Mouse (Mus musculus) testis, adult 2 months (tissue): ENCODE data around the gene Rnf121. TPM values are rescaled to one million over a fixed set of nuclear protein-coding genes. Genes with fewer than 3 reads are reported as not detected.

Source experiments
- H3K27ac ChIP-seq: fragments of 200-500 bp; 2 replicates; pipeline ENCODE4 v1.5.1; 2012; ENCODE audit warnings: low read depth, low read length; ENCODE audit not compliant: control insufficient read depth, insufficient read depth
- H3K27me3 ChIP-seq: fragments of 200-500 bp; 2 replicates; pipeline ENCODE4 v1.6.1; 2012; ENCODE audit warnings: mild to moderate bottlenecking, low read length, moderate library complexity; ENCODE audit not compliant: control insufficient read depth, insufficient read depth
- H3K36me3 ChIP-seq: fragments of 200-500 bp; 2 replicates; pipeline ENCODE4 v1.6.1; 2012; ENCODE audit warnings: mild to moderate bottlenecking, low read length; ENCODE audit not compliant: control insufficient read depth, insufficient read depth
- H3K4me1 ChIP-seq: fragments of 200-500 bp; 2 replicates; pipeline ENCODE4 v1.6.1; 2012; ENCODE audit warnings: low read length; ENCODE audit not compliant: control insufficient read depth, insufficient read depth
- H3K4me3 ChIP-seq: fragments of 200-500 bp; 2 replicates; pipeline ENCODE4 v1.5.1; 2012; ENCODE audit warnings: low read depth, mild to moderate bottlenecking, low read length, moderate library complexity, mixed read lengths; ENCODE audit not compliant: control insufficient read depth
- CTCF ChIP-seq: fragments of 200-500 bp; IDR thresholded peaks from 2 replicates; pipeline ENCODE4 v1.5.1; 2012; ENCODE audit warnings: low read depth, mild to moderate bottlenecking, inconsistent platforms, low read length, moderate library complexity; ENCODE audit not compliant: control insufficient read depth, insufficient read depth, insufficient replicate concordance
- POLR2A ChIP-seq: fragments of 200-500 bp; IDR thresholded peaks from 2 replicates; pipeline ENCODE4 v1.6.1; 2012; ENCODE audit warnings: low read depth, mild to moderate bottlenecking, inconsistent platforms, low read length, moderate library complexity; ENCODE audit not compliant: control insufficient read depth
- polyA plus RNA-seq: library from polyadenylated mRNA; depleted of rRNA; stranded (reverse); fragments of >200 nt; gene quantifications from 2 replicates; pipeline ENCODE4 v1.2.3, GENCODE M21; 2012

The Rnf121 gene
- polyA plus RNA-seq, 1 experiment = 34.9 TPM

GRCm38 (mm10) chr7:102016936-102017335, 48.3 kb downstream of the Rnf121 start:
- TF ChIP-seq CTCF (no peak), POLR2A (no peak)

GRCm38 (mm10) chr7:102014995-102015394, 50.3 kb downstream of the Rnf121 start:
- H3K27ac ChIP-seq = no peak overlapping the region
- no peaks in the 10 kb centered on the region for H3K27me3 ChIP-seq
- no peaks in the 10 kb centered on the region for H3K36me3 ChIP-seq
- no peak for TF ChIP-seq POLR2A
- no peak for TF ChIP-seq CTCF
- H3K4me3 ChIP-seq = no peak overlapping the region
- no peaks in the 10 kb centered on the region for H3K4me1 ChIP-seq

More at GRCm38 (mm10) chr7:102016936-102017335, 48.3 kb downstream of the Rnf121 start:
- H3K27ac ChIP-seq = no peak overlapping the region
- no peak overlapping the region for H3K4me3 ChIP-seq
- H3K36me3 ChIP-seq = no peaks in the 10 kb centered on the region
- H3K27me3 ChIP-seq = no peaks in the 10 kb centered on the region
- no peaks in the 10 kb centered on the region for H3K4me1 ChIP-seq

- TF ChIP-seq CTCF (no peak), POLR2A (no peak)
- Histone ChIP-seq H3K4me1 (no peaks in the 10 kb centered on the region), H3K36me3 (no peaks in the 10 kb centered on the region), H3K4me3 (no peak overlapping the region), H3K27ac (no peak overlapping the region), H3K27me3 (no peaks in the 10 kb centered on the region)
Observed at GRCm38 (mm10) chr7:102013416-102013815, 51.9 kb downstream of the Rnf121 start.

GRCm38 (mm10) chr7:102011855-102012254, 53.4 kb downstream of the Rnf121 start:
- Histone ChIP-seq H3K36me3 (no peaks in the 10 kb centered on the region), H3K27me3 (no peaks in the 10 kb centered on the region), H3K27ac (no peak overlapping the region), H3K4me3 (no peak overlapping the region), H3K4me1 (no peaks in the 10 kb centered on the region)
- TF ChIP-seq POLR2A (no peak), CTCF (no peak)

DNA sequence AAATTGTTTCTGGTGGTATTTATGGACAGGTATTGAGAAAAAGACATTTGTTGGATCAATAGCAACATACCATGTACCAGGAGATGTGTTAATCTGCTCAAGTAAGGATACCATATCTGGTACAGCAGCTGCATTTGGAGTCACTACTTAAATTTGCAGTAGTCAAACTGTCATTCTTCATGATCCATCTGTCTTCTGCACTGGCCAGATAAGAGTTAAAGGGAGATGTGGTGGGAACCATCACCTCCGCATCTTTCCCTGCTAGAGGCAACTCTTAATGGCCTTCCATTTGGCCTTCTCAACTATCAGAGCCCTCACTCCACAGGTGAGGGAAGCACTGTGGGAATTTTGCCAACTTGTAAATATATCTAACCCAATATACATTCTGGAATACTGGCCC, 58.7 kb downstream of the Rnf121 start:
- Histone ChIP-seq H3K27me3 (no peaks in the 10 kb centered on the region), H3K4me1 (no peaks in the 10 kb centered on the region), H3K36me3 (no peaks in the 10 kb centered on the region; the same call in 1 of the 2 replicates), H3K27ac (no peak overlapping the region), H3K4me3 (no peak overlapping the region)
- TF ChIP-seq POLR2A (no peak), CTCF (no peak)

DNA sequence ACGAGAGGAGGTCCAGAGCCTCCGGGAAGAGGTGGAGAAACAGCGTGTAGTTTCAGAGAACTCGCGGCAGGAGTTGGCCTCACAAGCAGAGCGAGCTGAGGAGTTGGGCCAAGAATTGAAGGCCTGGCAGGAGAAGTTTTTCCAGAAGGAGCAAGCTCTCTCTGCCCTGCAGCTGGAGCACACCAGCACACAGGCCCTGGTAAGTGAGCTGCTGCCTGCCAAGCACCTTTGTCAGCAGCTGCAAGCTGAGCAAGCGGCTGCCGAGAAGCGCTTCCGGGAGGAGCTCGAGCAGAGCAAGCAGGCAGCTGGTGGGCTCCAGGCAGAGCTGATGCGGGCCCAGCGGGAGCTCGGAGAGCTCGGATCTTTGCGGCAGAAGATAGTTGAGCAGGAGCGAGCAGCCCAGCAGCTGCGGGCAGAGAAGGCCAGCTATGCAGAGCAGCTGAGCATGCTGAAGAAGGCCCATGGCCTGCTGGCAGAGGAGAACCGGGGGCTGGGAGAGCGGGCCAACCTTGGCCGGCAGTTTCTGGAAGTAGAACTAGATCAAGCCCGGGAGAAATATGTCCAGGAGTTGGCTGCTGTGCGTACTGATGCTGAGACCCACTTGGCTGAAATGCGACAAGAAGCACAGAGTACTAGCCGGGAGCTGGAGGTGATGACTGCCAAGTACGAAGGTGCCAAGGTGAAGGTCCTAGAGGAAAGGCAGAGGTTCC, 64.2 kb downstream of the Rnf121 start:
- no peak overlapping the region for H3K4me3 ChIP-seq
- H3K36me3 ChIP-seq = no peaks in the 10 kb centered on the region; the same call in none of the 2 replicates
- H3K27me3 ChIP-seq = no peaks in the 10 kb centered on the region
- no peaks in the 10 kb centered on the region for H3K4me1 ChIP-seq
- no peak overlapping the region for H3K27ac ChIP-seq
- TF ChIP-seq POLR2A (no peak), CTCF (no peak)

DNA sequence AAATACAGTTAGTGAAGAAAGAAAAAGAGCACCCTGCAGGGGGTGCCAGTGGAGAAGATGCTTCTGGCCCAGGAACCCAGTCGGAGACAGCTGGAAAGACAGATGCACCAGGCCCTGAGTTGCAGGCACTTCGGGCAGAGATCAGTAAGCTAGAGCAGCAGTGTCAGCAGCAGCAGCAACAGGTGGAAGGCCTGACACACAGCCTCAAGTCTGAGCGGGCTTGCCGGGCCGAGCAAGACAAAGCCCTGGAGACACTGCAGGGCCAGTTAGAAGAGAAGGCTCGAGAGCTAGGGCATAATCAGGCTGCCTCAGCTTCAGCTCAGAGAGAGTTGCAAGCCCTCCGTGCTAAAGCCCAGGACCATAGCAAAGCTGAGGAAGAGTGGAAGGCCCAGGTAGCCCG, 65.0 kb downstream of the Rnf121 start:
- no peaks in the 10 kb centered on the region; the same call in none of the 2 replicates for H3K36me3 ChIP-seq
- H3K27me3 ChIP-seq = no peaks in the 10 kb centered on the region
- H3K4me3 ChIP-seq = no peak overlapping the region
- H3K4me1 ChIP-seq = no peaks in the 10 kb centered on the region
- H3K27ac ChIP-seq = no peak overlapping the region
- TF ChIP-seq CTCF = no peak
- TF ChIP-seq POLR2A = no peak
